Mouse (Mus musculus): Measurements from ENCODE around the gene Trappc6a. TPM values are rescaled to one million over a fixed set of nuclear protein-coding genes. Genes with fewer than 3 reads are reported as not detected.

The Trappc6a gene
- total and polyA plus RNA-seq, 3 experiments = 32.2 to 45.0 (median 33.5) TPM

DNA sequence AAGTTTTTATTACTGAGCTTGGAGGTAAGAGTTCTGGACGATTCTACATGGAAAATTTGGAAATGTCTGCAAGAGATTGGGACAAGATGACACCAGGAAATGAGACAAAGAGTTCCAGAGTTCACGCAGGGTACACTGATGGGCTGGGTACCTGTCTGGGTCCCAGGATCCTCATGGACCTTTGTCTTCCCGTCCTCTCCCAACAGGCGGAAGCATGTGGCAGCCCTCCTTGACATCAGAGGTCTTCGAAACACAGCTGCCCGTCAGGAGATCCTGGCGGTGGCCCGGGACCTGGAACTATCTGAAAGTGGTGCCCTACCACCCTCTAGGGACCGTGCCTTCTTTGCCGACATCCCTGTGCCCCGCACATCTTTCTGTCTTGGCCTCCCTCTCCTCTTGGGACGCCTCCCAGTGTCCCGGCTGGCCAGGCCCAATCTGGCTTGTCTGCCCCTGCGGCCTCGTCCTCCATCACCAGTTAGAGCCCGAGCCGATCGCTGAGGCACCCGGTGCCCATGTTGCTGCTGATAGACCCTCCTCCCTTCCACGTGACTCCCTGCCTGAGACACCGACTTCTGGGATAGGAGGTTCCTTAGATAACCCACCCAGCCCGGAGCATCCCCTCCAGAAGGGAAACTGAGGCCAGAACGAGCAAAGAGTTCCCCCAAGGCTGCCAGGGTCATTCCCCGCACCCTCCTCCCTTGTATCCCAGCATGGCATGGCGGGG is 13.3 kb upstream of the Trappc6a start:
- TF ChIP-seq POLR2A (IDR thresholded peaks at IDR 0.05; ENCODE audit: insufficient read depth, low read depth, low read length) (no peak), EP300 (IDR thresholded peaks at IDR 0.05; ENCODE audit: insufficient read depth, low read depth, low read length) (no peak), CTCF (IDR thresholded peaks at IDR 0.05) (no peak)
- Histone ChIP-seq H3K36me3 (ENCODE audit: control insufficient read depth, insufficient read depth, low read length) (no peaks in the 10 kb centered on the region), H3K27ac (no peak overlapping the region), H3K9ac (ENCODE audit: low read depth, low read length) (no peak overlapping the region), H3K4me1 (ENCODE audit: control insufficient read depth, insufficient read depth, low read length) (peaks cover 2% of the 10 kb centered on the region; the same call in 1 of the 2 replicates), H3K79me2 (replicated peaks; ENCODE audit: control insufficient read depth, insufficient read depth, low read length) (no peaks in the 10 kb centered on the region), H3K4me3 (no peak overlapping the region), H3K27me3 (ENCODE audit: control insufficient read depth, insufficient read depth, low read length) (no peaks in the 10 kb centered on the region)
- intact Hi-C loops (cut with DNase I) = no loop called here
- DNase-seq = no peak
- 69% methylated on average over 25 of the region's 25 CpGs for WGBS

DNA sequence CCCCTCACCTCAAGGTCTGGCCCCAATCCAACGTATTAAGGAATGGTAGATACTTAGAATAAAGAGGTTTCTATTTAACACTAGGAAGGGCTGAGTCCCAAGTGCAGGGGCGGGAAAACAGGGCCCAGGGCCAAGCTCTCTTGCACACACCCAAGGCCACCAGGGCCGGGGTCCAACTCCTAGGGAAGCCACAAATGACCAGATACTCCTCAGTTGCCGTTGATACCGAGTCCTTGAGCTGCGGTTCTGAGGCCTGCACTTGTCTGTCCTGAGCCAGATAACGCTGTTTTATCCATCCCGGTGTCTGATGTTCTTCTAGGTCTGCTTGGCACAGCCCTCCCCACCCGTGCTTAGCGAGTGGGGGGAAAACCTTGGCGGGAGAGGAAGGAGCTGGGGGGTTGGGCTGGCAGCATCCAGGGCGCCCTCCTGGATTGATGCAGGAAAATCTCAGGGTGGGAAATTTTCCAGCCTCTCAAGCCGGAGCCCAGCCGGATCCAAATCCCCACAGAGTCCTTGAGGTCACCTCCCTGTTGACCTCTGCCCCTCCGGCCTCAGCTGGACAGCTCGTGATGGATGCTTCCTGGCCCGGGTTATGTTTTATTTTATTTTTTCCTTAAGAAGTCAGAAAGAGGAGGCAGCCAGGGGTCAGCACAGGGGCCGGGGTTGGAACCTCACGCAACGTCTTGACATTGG is 12.5 kb upstream of the Trappc6a start:
- no peak overlapping the region for H3K9ac ChIP-seq (ENCODE audit: low read depth, low read length)
- H3K36me3 ChIP-seq (ENCODE audit: control insufficient read depth, insufficient read depth, low read length) = no peaks in the 10 kb centered on the region
- no peak overlapping the region for H3K4me3 ChIP-seq
- H3K27ac ChIP-seq = no peak overlapping the region
- H3K79me2 ChIP-seq (replicated peaks; ENCODE audit: control insufficient read depth, insufficient read depth, low read length) = no peaks in the 10 kb centered on the region
- DNase-seq = peak in 1 of 2 experiments; percentile 51
- H3K27me3 ChIP-seq (ENCODE audit: control insufficient read depth, insufficient read depth, low read length) = no peaks in the 10 kb centered on the region
- intact Hi-C loops (cut with DNase I) = no loop called here
- 43% methylated on average over 20 of the region's 20 CpGs for WGBS
- TF ChIP-seq EP300 (IDR thresholded peaks at IDR 0.05; ENCODE audit: insufficient read depth, low read depth, low read length) (no peak), POLR2A (IDR thresholded peaks at IDR 0.05; ENCODE audit: insufficient read depth, low read depth, low read length) (no peak), CTCF (IDR thresholded peaks at IDR 0.05) (no peak)
- peaks cover 2% of the 10 kb centered on the region; the same call in 1 of the 2 replicates for H3K4me1 ChIP-seq (ENCODE audit: control insufficient read depth, insufficient read depth, low read length)

DNA sequence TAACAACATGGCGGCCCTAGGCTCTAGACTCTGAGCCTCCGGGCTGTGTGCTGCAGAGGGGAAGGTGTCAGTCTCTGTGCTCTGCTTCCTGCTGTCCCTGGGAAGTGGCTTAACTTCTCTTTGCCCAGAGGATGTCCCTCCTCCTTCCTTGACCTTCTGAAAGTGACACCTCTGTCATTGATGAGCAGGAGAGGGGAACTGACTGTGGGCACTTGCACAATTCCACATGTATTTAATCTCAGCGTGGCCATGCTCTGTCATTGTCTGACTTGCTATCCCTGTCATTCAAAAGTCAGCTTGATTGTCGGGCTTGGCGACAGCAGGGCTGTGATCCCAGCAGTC is 12.0 kb upstream of the Trappc6a start:
- DNase-seq = no peak
- no peak overlapping the region for H3K27ac ChIP-seq
- intact Hi-C loops (cut with DNase I) = no loop called here
- H3K4me3 ChIP-seq = no peak overlapping the region
- no peaks in the 10 kb centered on the region for H3K79me2 ChIP-seq (replicated peaks; ENCODE audit: control insufficient read depth, insufficient read depth, low read length)
- peaks cover 2% of the 10 kb centered on the region; the same call in 1 of the 2 replicates for H3K4me1 ChIP-seq (ENCODE audit: control insufficient read depth, insufficient read depth, low read length)
- H3K27me3 ChIP-seq (ENCODE audit: control insufficient read depth, insufficient read depth, low read length) = no peaks in the 10 kb centered on the region
- no peak overlapping the region for H3K9ac ChIP-seq (ENCODE audit: low read depth, low read length)
- 70% methylated on average over 5 of the region's 5 CpGs for WGBS
- no peak for TF ChIP-seq EP300 (IDR thresholded peaks at IDR 0.05; ENCODE audit: insufficient read depth, low read depth, low read length)
- TF ChIP-seq CTCF (IDR thresholded peaks at IDR 0.05) = no peak
- no peak for TF ChIP-seq POLR2A (IDR thresholded peaks at IDR 0.05; ENCODE audit: insufficient read depth, low read depth, low read length)
- H3K36me3 ChIP-seq (ENCODE audit: control insufficient read depth, insufficient read depth, low read length) = no peaks in the 10 kb centered on the region

DNA sequence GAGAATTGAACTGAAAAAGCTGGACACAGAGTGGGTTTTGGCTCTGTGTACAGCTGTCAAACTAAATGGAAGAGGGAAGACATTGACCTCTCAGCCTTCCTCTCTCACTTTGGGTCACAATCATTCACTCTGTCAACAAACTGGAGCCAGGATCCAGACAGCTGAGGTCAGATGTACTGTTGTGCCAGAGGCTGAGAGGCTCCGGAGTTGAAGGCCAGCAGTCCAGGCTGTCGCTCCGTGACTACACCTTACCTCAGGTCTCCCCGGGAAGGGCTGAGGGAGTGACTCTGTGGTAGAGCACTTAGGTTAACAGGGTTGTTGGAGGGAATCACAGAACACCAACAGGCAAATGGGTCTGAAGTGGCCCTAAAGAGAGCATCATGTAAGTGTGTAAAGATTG is 9.9 kb upstream of the Trappc6a start:
- H3K27ac ChIP-seq = no peak overlapping the region
- H3K79me2 ChIP-seq (replicated peaks; ENCODE audit: control insufficient read depth, insufficient read depth, low read length) = no peaks in the 10 kb centered on the region
- H3K4me3 ChIP-seq = no peak overlapping the region
- no peaks in the 10 kb centered on the region for H3K27me3 ChIP-seq (ENCODE audit: control insufficient read depth, insufficient read depth, low read length)
- H3K4me1 ChIP-seq (ENCODE audit: control insufficient read depth, insufficient read depth, low read length) = no peaks in the 10 kb centered on the region; the same call in 1 of the 2 replicates
- no peak for DNase-seq
- WGBS = 69% methylated on average over 4 of the region's 4 CpGs
- TF ChIP-seq POLR2A (IDR thresholded peaks at IDR 0.05; ENCODE audit: insufficient read depth, low read depth, low read length) (no peak), CTCF (IDR thresholded peaks at IDR 0.05) (no peak), EP300 (IDR thresholded peaks at IDR 0.05; ENCODE audit: insufficient read depth, low read depth, low read length) (no peak)
- H3K36me3 ChIP-seq (ENCODE audit: control insufficient read depth, insufficient read depth, low read length) = no peaks in the 10 kb centered on the region
- intact Hi-C loops (cut with DNase I) = no loop called here
- H3K9ac ChIP-seq (ENCODE audit: low read depth, low read length) = no peak overlapping the region

DNA sequence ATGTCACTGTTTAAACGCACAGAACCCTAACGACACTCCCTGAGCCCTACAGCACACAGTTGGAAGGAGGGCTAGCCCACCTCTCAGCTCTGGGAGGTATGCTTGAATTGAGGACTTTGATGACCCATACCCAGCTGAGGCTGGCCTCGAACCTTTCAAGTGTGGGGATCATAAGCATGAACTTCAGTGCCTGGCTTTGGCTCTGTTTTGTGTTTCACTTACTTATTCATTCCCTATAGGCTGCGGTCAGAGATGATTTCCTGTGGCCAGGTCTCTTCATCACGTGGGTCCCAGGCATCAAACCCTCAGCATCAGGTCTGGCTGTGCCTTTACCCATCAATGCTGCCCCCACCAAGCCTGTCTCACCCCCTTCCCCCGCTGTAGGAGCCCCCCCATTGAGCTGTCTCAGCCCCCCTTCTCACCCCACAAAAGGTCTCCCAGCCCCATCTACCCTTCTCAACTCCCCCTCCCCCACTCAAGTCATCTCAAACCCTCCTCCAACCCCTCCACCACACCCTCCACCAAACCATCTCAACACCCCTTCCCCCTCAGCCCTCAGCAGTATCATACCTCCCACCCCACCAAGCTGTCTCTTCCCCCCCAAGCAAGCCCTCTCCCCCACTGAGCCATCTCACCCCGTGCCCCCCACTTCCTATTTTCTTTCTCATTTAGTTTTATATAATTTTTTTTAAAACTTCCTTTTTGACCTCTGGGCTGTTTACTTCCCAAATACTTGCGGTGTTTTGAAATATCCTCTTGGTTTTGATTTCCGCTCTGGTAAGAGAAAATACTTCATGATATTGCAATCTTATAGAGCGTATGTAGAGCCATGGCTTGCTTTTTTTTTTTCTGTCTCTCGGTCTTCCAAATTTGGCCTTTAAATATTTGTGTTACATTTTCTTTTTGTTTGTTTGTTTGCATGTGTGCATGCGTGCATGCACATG is 7.5 kb upstream of the Trappc6a start:
- no peak overlapping the region for H3K9ac ChIP-seq (ENCODE audit: low read depth, low read length)
- no peaks in the 10 kb centered on the region for H3K36me3 ChIP-seq (ENCODE audit: control insufficient read depth, insufficient read depth, low read length)
- H3K79me2 ChIP-seq (replicated peaks; ENCODE audit: control insufficient read depth, insufficient read depth, low read length) = no peaks in the 10 kb centered on the region
- no peaks in the 10 kb centered on the region; the same call in 1 of the 2 replicates for H3K4me1 ChIP-seq (ENCODE audit: control insufficient read depth, insufficient read depth, low read length)
- DNase-seq = no peak
- intact Hi-C loops (cut with DNase I) = no loop called here
- TF ChIP-seq POLR2A (IDR thresholded peaks at IDR 0.05; ENCODE audit: insufficient read depth, low read depth, low read length) (no peak), CTCF (IDR thresholded peaks at IDR 0.05) (no peak), EP300 (IDR thresholded peaks at IDR 0.05; ENCODE audit: insufficient read depth, low read depth, low read length) (no peak)
- no peak overlapping the region for H3K4me3 ChIP-seq
- 58% methylated on average over 12 of the region's 12 CpGs for WGBS
- no peak overlapping the region for H3K27ac ChIP-seq
- no peaks in the 10 kb centered on the region for H3K27me3 ChIP-seq (ENCODE audit: control insufficient read depth, insufficient read depth, low read length)

Measured in heart, adult 2 months (tissue).